Mouse (Mus musculus) heart, postnatal 0 days (tissue): Measurements from ENCODE around the gene Pds5a.
A peak's percentile ranks its signal among the peaks of the same experiment; 100 is the strongest.

ENCODE experiments used
- CTCF ChIP-seq: IDR thresholded peaks from 2 replicates; pipeline ENCODE4 v1.5.1; 2016; ENCODE audit warnings: antibody characterized with exemption, control low read depth, low read depth
- EP300 ChIP-seq: IDR thresholded peaks from 2 replicates; pipeline ENCODE4 v1.6.1; 2016; ENCODE audit warnings: antibody characterized with exemption, low read depth

GRCm38 (mm10) chr5:65696821-65697485 lies 1.1 kb downstream of the Pds5a start:
- TF ChIP-seq CTCF (peak; percentile 81), EP300 (no peak)
